Mouse (Mus musculus) liver, embryonic 11.5 days (tissue): ENCODE measurements around the gene Ralgps2. TPM values are rescaled to one million over a fixed set of nuclear protein-coding genes. Genes with fewer than 3 reads are reported as not detected.

Experiments used
- ATAC-seq: fragments of 200-750 bp; cut with Nextera tagmentation; replicated peaks from 2 replicates; pipeline ENCODE4 v1.8.0; 2017; ENCODE audit warnings: moderate number of reproducible peaks, mild to moderate bottlenecking, moderate TSS enrichment, moderate library complexity; ENCODE audit not compliant: low FRiP score
- DNase-seq: peaks from one replicate; pipeline ENCODE4 v3.0.0-alpha.2; 2017; ENCODE audit warnings: low spot score
- H3K27ac ChIP-seq: fragments of 300-500 bp; sonication (generic); 2 replicates; pipeline ENCODE4 v1.5.1; 2014; ENCODE audit warnings: mild to moderate bottlenecking, low read depth, low read length, control low read depth
- H3K27me3 ChIP-seq: fragments of 300-500 bp; sonication (generic); replicated peaks from 2 replicates; pipeline ENCODE4 v1.6.1; 2014; ENCODE audit warnings: low read length, mixed read lengths; ENCODE audit not compliant: control insufficient read depth, insufficient read depth
- H3K36me3 ChIP-seq: fragments of 300-500 bp; sonication (generic); 2 replicates; pipeline ENCODE4 v1.6.1; 2014; ENCODE audit warnings: mild to moderate bottlenecking, low read length, moderate library complexity, mixed read lengths; ENCODE audit not compliant: control insufficient read depth, insufficient read depth
- H3K4me1 ChIP-seq: fragments of 300-500 bp; sonication (generic); replicated peaks from 2 replicates; pipeline ENCODE4 v1.6.1; 2014; ENCODE audit warnings: low read length, mixed read lengths; ENCODE audit not compliant: control insufficient read depth, insufficient read depth
- H3K4me2 ChIP-seq: fragments of 300-500 bp; sonication (generic); 2 replicates; pipeline ENCODE4 v1.6.1; 2014; ENCODE audit warnings: mild to moderate bottlenecking, control low read depth, moderate library complexity
- H3K4me3 ChIP-seq: fragments of 300-500 bp; sonication (generic); 2 replicates; pipeline ENCODE4 v1.5.1; 2014; ENCODE audit warnings: low read depth, low read length, control low read depth
- H3K9ac ChIP-seq: fragments of 300-500 bp; sonication (generic); 2 replicates; pipeline ENCODE4 v1.6.1; 2014; ENCODE audit warnings: low read depth, low read length, control low read depth
- H3K9me3 ChIP-seq: fragments of 300-500 bp; sonication (generic); 2 replicates; pipeline ENCODE4 v1.6.1; 2016; ENCODE audit warnings: low read length, inconsistent platforms, mixed read lengths; ENCODE audit not compliant: control insufficient read depth
- WGBS: fragments of 180-500 bp; shearing (Covaris S2); extraction: QIAGEN DNeasy Blood & Tissue Kit; methylation state at CpG from one replicate; pipeline ENCODE4 v1.1.7; 2014; 5-methylcytosine and 5-hydroxymethylcytosine counted together
- polyA plus RNA-seq: library from polyadenylated mRNA; unstranded; fragments of >200 nt; fragmentation: Nextera tagmentation; extraction: Ambion mirVana; gene quantifications from 2 replicates; pipeline ENCODE4 v1.2.1, GENCODE M21; 2014

The Ralgps2 gene
- polyA plus RNA-seq, 1 experiment from 2014 or later, result 33.6 TPM

DNA sequence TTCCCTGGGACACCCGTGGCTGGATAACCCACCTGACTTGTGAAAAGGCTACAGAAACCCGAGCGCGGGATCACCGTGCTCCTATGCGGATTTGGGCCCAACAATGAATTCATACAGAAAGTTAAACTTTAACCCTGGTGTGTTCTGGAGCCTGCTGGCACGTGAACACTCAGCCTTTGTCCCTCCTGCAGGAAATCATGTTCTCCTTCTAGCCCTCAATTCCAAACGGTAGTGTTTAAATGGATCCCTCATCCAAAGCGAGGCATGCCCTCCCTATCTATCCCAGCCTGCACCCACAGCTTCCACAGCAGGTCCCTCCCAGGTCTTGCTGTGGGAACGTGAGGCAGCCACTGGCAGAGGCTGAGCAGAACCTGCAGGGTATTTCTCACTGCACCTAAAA is 131.1 kb downstream of the Ralgps2 start:
- 78% methylated on average over 10 of the region's 10 CpGs for WGBS
- Histone ChIP-seq H3K4me1 (no peaks in the 10 kb centered on the region), H3K4me2 (no peak overlapping the region), H3K9ac (no peak overlapping the region), H3K36me3 (no peaks in the 10 kb centered on the region), H3K27me3 (no peaks in the 10 kb centered on the region), H3K4me3 (no peak overlapping the region), H3K27ac (no peak overlapping the region), H3K9me3 (no peaks in the 10 kb centered on the region)
- DNase-seq, result no peak
- no peak for ATAC-seq

GRCm38 (mm10) chr1:156801276-156801675 is 138.2 kb downstream of the Ralgps2 start:
- WGBS, result 75% methylated on average over 6 of the region's 6 CpGs
- DNase-seq (no peak), ATAC-seq (no peak)
- Histone ChIP-seq H3K9ac (no peak overlapping the region), H3K27ac (no peak overlapping the region), H3K4me2 (no peak overlapping the region), H3K36me3 (no peaks in the 10 kb centered on the region), H3K9me3 (no peaks in the 10 kb centered on the region), H3K27me3 (no peaks in the 10 kb centered on the region), H3K4me1 (no peaks in the 10 kb centered on the region), H3K4me3 (no peak overlapping the region)

GRCm38 (mm10) chr1:156796251-156796650 is 143.2 kb downstream of the Ralgps2 start:
- no peak overlapping the region for H3K4me2 ChIP-seq
- ATAC-seq (no peak), DNase-seq (no peak)
- no peak overlapping the region for H3K27ac ChIP-seq
- no peaks in the 10 kb centered on the region for H3K27me3 ChIP-seq
- no peaks in the 10 kb centered on the region for H3K9me3 ChIP-seq
- H3K9ac ChIP-seq, result no peak overlapping the region
- H3K4me1 ChIP-seq, result no peaks in the 10 kb centered on the region
- no peaks in the 10 kb centered on the region for H3K36me3 ChIP-seq
- WGBS, result 75% methylated on average over 9 of the region's 9 CpGs
- no peak overlapping the region for H3K4me3 ChIP-seq

DNA sequence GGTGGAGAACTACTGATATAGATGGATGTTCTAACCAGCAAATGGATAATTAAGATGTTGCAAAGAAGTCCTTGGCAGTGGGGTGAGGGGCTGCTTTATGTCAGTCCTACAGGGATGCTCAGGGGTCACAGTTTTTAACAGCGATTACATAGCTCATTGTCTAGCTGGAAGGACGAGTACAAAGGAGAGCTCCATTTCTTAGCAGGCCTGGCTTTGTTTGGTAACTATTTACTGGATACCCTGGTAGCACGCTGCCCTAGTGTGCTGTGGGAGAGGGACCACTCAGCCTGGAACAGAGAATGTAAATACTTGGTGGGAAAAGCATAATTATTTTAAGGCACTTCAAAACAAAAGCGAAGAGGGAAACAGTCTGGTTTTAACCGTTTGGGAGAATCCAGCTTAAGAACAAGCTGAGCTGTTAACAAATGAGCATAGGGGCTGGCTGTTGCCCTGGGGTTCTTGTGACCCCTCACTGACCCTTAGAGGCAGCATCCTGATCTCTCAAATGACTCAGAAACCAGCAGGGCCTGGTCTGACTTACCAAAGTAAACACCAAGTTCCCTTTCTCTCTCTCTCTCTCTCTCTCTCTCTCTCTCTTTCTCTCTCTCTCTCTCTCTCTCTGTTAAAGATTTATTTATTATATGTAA is 149.5 kb downstream of the Ralgps2 start:
- no peak for ATAC-seq
- no peaks in the 10 kb centered on the region for H3K9me3 ChIP-seq
- H3K4me2 ChIP-seq, result no peak overlapping the region
- no peaks in the 10 kb centered on the region for H3K27me3 ChIP-seq
- no peak overlapping the region for H3K9ac ChIP-seq
- no peak overlapping the region for H3K27ac ChIP-seq
- DNase-seq, result no peak
- H3K4me1 ChIP-seq, result 0 out of 2 replicates have a peak, but pooled peaks cover 3% of the 10 kb centered on the region
- WGBS, result 49% methylated on average over 5 of the region's 5 CpGs
- no peaks in the 10 kb centered on the region for H3K36me3 ChIP-seq
- H3K4me3 ChIP-seq, result no peak overlapping the region

GRCm38 (mm10) chr1:156787164-156787863 is 152.1 kb downstream of the Ralgps2 start:
- 57% methylated on average over 6 of the region's 6 CpGs for WGBS
- 0 out of 2 replicates have a peak, but pooled peaks cover 3% of the 10 kb centered on the region for H3K4me1 ChIP-seq
- H3K9ac ChIP-seq, result no peak overlapping the region
- H3K27ac ChIP-seq, result no peak overlapping the region
- H3K4me3 ChIP-seq, result no peak overlapping the region
- no peaks in the 10 kb centered on the region for H3K27me3 ChIP-seq
- H3K4me2 ChIP-seq, result no peak overlapping the region
- no peaks in the 10 kb centered on the region for H3K36me3 ChIP-seq
- ATAC-seq, result no peak
- no peak for DNase-seq
- H3K9me3 ChIP-seq, result no peaks in the 10 kb centered on the region

- no peak overlapping the region for H3K9ac ChIP-seq
- ATAC-seq (no peak), DNase-seq (no peak)
- H3K4me3 ChIP-seq, result no peak overlapping the region
- H3K36me3 ChIP-seq, result no peaks in the 10 kb centered on the region
- H3K4me2 ChIP-seq, result no peak overlapping the region
- no peaks in the 10 kb centered on the region for H3K27me3 ChIP-seq
- H3K27ac ChIP-seq, result no peak overlapping the region
- no peaks in the 10 kb centered on the region for H3K9me3 ChIP-seq
- H3K4me1 ChIP-seq, result 0 out of 2 replicates have a peak, but pooled peaks cover 6% of the 10 kb centered on the region
- 49% methylated on average over 2 of the region's 2 CpGs for WGBS
Measured at GRCm38 (mm10) chr1:156786074-156786473, 153.4 kb downstream of the Ralgps2 start.

GRCm38 (mm10) chr1:156784974-156785373 is 154.5 kb downstream of the Ralgps2 start:
- no peaks in the 10 kb centered on the region for H3K36me3 ChIP-seq
- H3K27ac ChIP-seq, result no peak overlapping the region
- no peak overlapping the region for H3K4me3 ChIP-seq
- H3K4me2 ChIP-seq, result no peak overlapping the region
- DNase-seq (no peak), ATAC-seq (no peak)
- H3K9me3 ChIP-seq, result no peaks in the 10 kb centered on the region
- H3K4me1 ChIP-seq, result 0 out of 2 replicates have a peak, but pooled peaks cover 6% of the 10 kb centered on the region
- WGBS, result 88% methylated on average over 10 of the region's 10 CpGs
- no peak overlapping the region for H3K9ac ChIP-seq
- H3K27me3 ChIP-seq, result no peaks in the 10 kb centered on the region

GRCm38 (mm10) chr1:156784116-156784515 is 155.3 kb downstream of the Ralgps2 start:
- no peak for DNase-seq
- Histone ChIP-seq H3K4me2 (no peak overlapping the region), H3K27me3 (no peaks in the 10 kb centered on the region), H3K27ac (no peak overlapping the region), H3K36me3 (no peaks in the 10 kb centered on the region), H3K9me3 (no peaks in the 10 kb centered on the region), H3K4me3 (no peak overlapping the region), H3K9ac (no peak overlapping the region), H3K4me1 (0 out of 2 replicates have a peak, but pooled peaks cover 6% of the 10 kb centered on the region)
- ATAC-seq, result no peak
- 57% methylated on average over 5 of the region's 5 CpGs for WGBS
